Mouse (Mus musculus): ENCODE measurements around the gene Rgl3.

- TF ChIP-seq CTCF (IDR thresholded peaks at IDR 0.05; ENCODE audit: control insufficient read depth, insufficient read depth, insufficient read length) (no peak), CEBPB (IDR thresholded peaks at IDR 0.05; ENCODE audit: low read depth) (no peak), USF1 (IDR thresholded peaks at IDR 0.05; ENCODE audit: low read depth) (no peak), MAX (IDR thresholded peaks at IDR 0.05) (no peak), MYOD1 (IDR thresholded peaks at IDR 0.05; ENCODE audit: control insufficient read depth, insufficient read length, low read depth) (no peak), MYOG (IDR thresholded peaks at IDR 0.05; ENCODE audit: control insufficient read depth, extremely low read depth, insufficient read length) (no peak), FOSL1 (IDR thresholded peaks at IDR 0.05; ENCODE audit: insufficient read depth, low read length, poor library complexity, severe bottlenecking) (no peak)
Observed at GRCm38 (mm10) chr9:22016245-22016644, 27.0 kb upstream of the Rgl3 start.

Measured in C2C12 (cell line).